Mouse (Mus musculus): ENCODE data around the gene Irf4.

Irf4 gene

GRCm38 (mm10) chr13:30749021-30749556 is at the start of gene Irf4:
Irf4 (plus strand) TSS chr13:30749226.
- DNase-seq (ENCODE audit: extremely low read depth, low read depth) = no peak

- DNase-seq (ENCODE audit: extremely low read depth, low read depth) = no peak
Observed at GRCm38 (mm10) chr13:30702695-30703094, 46.3 kb upstream of the Irf4 start.

GRCm38 (mm10) chr13:30704246-30705095 is 44.6 kb upstream of the Irf4 start:
- DNase-seq (ENCODE audit: extremely low read depth, low read depth) = no peak

GRCm38 (mm10) chr13:30711066-30711465 is 38.0 kb upstream of the Irf4 start:
- no peak for DNase-seq (ENCODE audit: extremely low read depth, low read depth)

- DNase-seq (ENCODE audit: extremely low read depth, low read depth) = no peak
Observed at GRCm38 (mm10) chr13:30711711-30712110, 37.3 kb upstream of the Irf4 start.

- DNase-seq (ENCODE audit: extremely low read depth, low read depth) = no peak
Observed at GRCm38 (mm10) chr13:30712280-30712679, 36.7 kb upstream of the Irf4 start.

GRCm38 (mm10) chr13:30713621-30714020 is 35.4 kb upstream of the Irf4 start:
- DNase-seq (ENCODE audit: extremely low read depth, low read depth) = no peak

- no peak for DNase-seq (ENCODE audit: extremely low read depth, low read depth)
Observed at GRCm38 (mm10) chr13:30714552-30714951, 34.5 kb upstream of the Irf4 start.

- no peak for DNase-seq (ENCODE audit: extremely low read depth, low read depth)
Observed at GRCm38 (mm10) chr13:30715060-30715459, 34.0 kb upstream of the Irf4 start.

GRCm38 (mm10) chr13:30715573-30715972 is 33.5 kb upstream of the Irf4 start:
- DNase-seq (ENCODE audit: extremely low read depth, low read depth) = no peak

GRCm38 (mm10) chr13:30716611-30717010 is 32.4 kb upstream of the Irf4 start:
- no peak for DNase-seq (ENCODE audit: extremely low read depth, low read depth)

GRCm38 (mm10) chr13:30722601-30723000 is 26.4 kb upstream of the Irf4 start:
- DNase-seq (ENCODE audit: extremely low read depth, low read depth) = no peak

GRCm38 (mm10) chr13:30723258-30723657 is 25.8 kb upstream of the Irf4 start:
- no peak for DNase-seq (ENCODE audit: extremely low read depth, low read depth)

- DNase-seq (ENCODE audit: extremely low read depth, low read depth) = no peak
Observed at GRCm38 (mm10) chr13:30723858-30724257, 25.2 kb upstream of the Irf4 start.

- no peak for DNase-seq (ENCODE audit: extremely low read depth, low read depth)
Observed at GRCm38 (mm10) chr13:30724691-30725271, 24.2 kb upstream of the Irf4 start.

- no peak for DNase-seq (ENCODE audit: extremely low read depth, low read depth)
Observed at GRCm38 (mm10) chr13:30726879-30727278, 22.1 kb upstream of the Irf4 start.

GRCm38 (mm10) chr13:30728155-30728554 is 20.9 kb upstream of the Irf4 start:
- no peak for DNase-seq (ENCODE audit: extremely low read depth, low read depth)

GRCm38 (mm10) chr13:30729245-30729644 is 19.8 kb upstream of the Irf4 start:
- no peak for DNase-seq (ENCODE audit: extremely low read depth, low read depth)

GRCm38 (mm10) chr13:30730104-30730793 is 18.8 kb upstream of the Irf4 start:
- DNase-seq (ENCODE audit: extremely low read depth, low read depth) = no peak

GRCm38 (mm10) chr13:30732709-30733445 is 16.1 kb upstream of the Irf4 start:
- no peak for DNase-seq (ENCODE audit: extremely low read depth, low read depth)

- DNase-seq (ENCODE audit: extremely low read depth, low read depth) = no peak
Observed at GRCm38 (mm10) chr13:30736721-30737120, 12.3 kb upstream of the Irf4 start.
